Mouse (Mus musculus): ENCODE measurements at regions not wholly inside any gene's neighbourhood (a gene's known extent, or its start where the extent isn't known, plus 50 kb on each side); places are given as distances from the start of the nearest gene placed in this dataset.

- DNase-seq: no peak
These were observed 61.5 kb downstream of the Ccna1 start for GRCm38 (mm10) chr3:54993761-54994160.

- DNase-seq: no peak
These were observed 65.2 kb downstream of the Ccna1 start for GRCm38 (mm10) chr3:54990073-54990472.

- peak; percentile 41 to 65 for DNase-seq
These were observed 65.9 kb downstream of the Ccna1 start for GRCm38 (mm10) chr3:54989358-54989757.

GRCm38 (mm10) chr3:54981488-54981887 lies 65.8 kb upstream of the Sertm1 start:
- no peak for DNase-seq

GRCm38 (mm10) chr3:54980312-54980711 lies 64.6 kb upstream of the Sertm1 start:
- DNase-seq: no peak

- DNase-seq: no peak
These were observed 49.8 kb upstream of the Sertm1 start for GRCm38 (mm10) chr3:54965512-54965911.
